Mouse (Mus musculus) left cerebral cortex, adult 11 months (tissue): ENCODE results near the gene Olfr846.

Source experiments
- DNase-seq: peaks from one replicate; pipeline ENCODE4 v3.0.0; 2022; ENCODE audit warnings: low spot score

Gene Olfr846

GRCm38 (mm10) chr9:19363905-19364304 is at the start of gene Olfr846:
Olfr846 (minus strand) TSS chr9:19364005.
- no peak for DNase-seq

GRCm38 (mm10) chr9:19378569-19378968 is 14.8 kb upstream of the Olfr846 start, which contains the start of gene Olfr847:
Olfr847 (minus strand) TSS chr9:19378669.
- DNase-seq: no peak

- no peak for DNase-seq
Measured at GRCm38 (mm10) chr9:19336157-19336556, 27.6 kb downstream of the Olfr846 start, which contains the start of gene Olfr845. Olfr845 (plus strand) TSS chr9:19336457.

GRCm38 (mm10) chr9:19316047-19316446 is 47.8 kb downstream of the Olfr846 start, which contains the start of gene Olfr844:
Olfr844 (plus strand) TSS chr9:19316347.
- no peak for DNase-seq
